Mouse (Mus musculus) CD4-positive naive resting alpha-beta T cell, adult 76 days (primary cell): ENCODE data around the gene Tmem117. TPM values are rescaled to one million over a fixed set of nuclear protein-coding genes. Genes with fewer than 3 reads are reported as not detected.

ENCODE experiments used
- total RNA-seq: library from RNA; stranded (reverse); gene quantifications from one replicate; pipeline ENCODE4 v1.2.4, GENCODE M21; 2023

Tmem117 gene
- total RNA-seq = not detected

GRCm38 (mm10) chr15:94628830-94629601, at the start of gene Tmem117:
Tmem117 (plus strand) TSS chr15:94629232.

GRCm38 (mm10) chr15:94589219-94590075, 39.6 kb upstream of the Tmem117 start, which contains the start of gene Twf1:
Twf1 (minus strand) TSS chr15:94589889.

Other genes starting within 250 kb of the Tmem117 start
- gene Adamts20, start 163.8 kb upstream of the Tmem117 start, total RNA-seq = 0.09 TPM
- gene Pus7l, start 85.7 kb upstream of the Tmem117 start, total RNA-seq = 12.9 TPM
- gene Irak4, start 85.6 kb upstream of the Tmem117 start, total RNA-seq = 18.5 TPM
- gene Twf1, start 39.3 kb upstream of the Tmem117 start, total RNA-seq = 51.1 TPM